Mouse (Mus musculus) kidney, adult 9 months (tissue): ENCODE measurements around the gene Idnk.
"Not testable (repeated sequence)": the region's sequence is repeated elsewhere in the genome, so short reads cannot be mapped to it uniquely, and the experiment has no call there.

Experiments used
- DNase-seq: peaks from one replicate; pipeline ENCODE4 v3.0.0; 2022

Gene Idnk

DNA sequence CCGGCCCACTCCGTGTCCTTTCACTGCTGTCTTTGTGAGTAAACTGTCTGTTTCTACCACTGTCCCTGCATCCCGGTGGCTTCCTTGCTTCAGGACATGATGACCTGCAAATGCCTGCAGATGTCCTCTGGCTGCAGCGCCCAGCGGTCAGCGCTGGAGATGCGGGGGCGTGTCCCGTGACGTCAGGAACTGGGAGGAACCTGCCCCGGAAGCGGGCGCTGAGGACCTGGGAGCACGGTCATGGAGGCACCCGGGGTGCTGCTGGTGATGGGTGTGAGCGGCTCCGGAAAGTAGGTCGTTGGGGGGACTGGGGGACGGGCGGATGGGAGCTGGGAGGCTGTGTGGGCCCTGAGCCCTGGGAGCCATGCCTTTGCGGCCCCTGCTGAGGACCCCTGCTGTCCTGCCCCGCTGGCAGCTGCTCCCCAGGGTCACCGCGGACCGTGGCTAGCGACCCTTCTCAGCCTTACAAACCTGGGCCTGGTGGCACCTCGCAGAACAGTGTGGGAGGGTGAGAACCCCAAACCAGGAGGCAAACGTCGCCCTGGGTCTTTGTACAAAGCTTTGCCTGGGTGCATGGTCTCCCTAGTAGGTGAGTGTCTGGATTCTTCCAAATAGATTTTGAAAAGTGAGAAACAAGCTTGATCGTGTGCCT, at the start of gene Idnk:
Gene Idnk (plus strand): TSS at position 203 of the 652 bp plus-strand sequence.
- DNase-seq = peak; percentile 91

DNA sequence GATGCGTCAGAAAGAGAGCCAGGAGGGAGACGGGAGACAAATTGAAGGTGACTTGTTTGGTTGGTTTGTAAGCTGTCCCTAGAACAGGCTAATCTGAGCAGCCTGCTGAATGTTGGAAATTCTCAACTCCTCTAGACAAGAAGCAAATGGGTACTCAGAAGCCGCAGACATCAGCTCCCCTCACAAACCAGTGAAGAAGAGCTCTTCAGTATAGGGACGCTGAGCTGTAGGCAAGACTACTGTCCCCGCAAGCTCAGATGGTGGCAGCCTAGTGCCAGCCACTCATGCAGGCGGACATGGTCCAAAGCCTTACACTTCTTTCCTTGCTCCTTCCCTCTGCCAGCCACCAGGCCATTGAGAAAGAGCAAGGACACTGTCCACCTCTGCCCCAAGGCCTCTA, 46.1 kb upstream of the Idnk start:
- DNase-seq = no peak

DNA sequence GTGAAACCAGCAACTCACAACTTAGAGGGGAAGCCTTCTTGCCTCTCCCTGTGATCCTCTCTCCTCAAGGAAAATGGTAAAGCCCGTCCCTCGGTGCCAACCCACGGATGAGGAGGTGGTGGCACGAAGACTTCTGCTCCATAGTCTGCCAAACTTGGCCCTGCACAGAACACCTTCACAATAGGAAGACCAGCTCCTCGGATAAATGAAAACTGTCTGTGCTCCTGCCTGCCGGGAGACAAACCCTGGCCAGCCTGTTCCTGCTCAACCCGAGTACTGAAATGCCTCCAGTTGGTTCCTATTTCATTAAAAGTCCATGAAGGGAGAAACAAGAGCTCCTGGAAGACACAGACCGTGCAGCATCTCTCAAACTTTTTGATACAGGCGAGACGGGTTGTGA, 45.3 kb upstream of the Idnk start:
- no peak for DNase-seq

DNA sequence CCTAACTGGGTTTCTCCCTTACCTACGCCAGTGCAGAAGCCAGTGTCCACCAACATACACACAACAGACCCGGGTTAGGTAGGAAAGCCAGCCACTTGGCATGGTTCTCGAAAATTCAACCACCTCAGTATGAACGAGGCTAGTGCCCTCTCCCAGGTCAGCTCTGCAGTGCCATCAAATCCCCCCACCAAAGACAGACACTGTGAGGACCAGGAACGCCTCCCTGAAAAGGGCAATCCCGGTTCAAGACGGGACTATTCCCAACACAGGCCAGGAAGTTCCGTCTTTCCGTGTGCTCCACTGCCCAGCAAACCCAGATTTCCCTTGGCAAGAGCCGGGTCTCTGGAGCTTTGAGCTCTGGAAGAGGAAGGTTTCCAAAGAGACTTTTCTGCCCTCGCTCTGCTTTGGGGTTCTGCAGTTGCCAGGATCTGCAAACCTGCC, 44.8 kb upstream of the Idnk start:
- no peak for DNase-seq

DNA sequence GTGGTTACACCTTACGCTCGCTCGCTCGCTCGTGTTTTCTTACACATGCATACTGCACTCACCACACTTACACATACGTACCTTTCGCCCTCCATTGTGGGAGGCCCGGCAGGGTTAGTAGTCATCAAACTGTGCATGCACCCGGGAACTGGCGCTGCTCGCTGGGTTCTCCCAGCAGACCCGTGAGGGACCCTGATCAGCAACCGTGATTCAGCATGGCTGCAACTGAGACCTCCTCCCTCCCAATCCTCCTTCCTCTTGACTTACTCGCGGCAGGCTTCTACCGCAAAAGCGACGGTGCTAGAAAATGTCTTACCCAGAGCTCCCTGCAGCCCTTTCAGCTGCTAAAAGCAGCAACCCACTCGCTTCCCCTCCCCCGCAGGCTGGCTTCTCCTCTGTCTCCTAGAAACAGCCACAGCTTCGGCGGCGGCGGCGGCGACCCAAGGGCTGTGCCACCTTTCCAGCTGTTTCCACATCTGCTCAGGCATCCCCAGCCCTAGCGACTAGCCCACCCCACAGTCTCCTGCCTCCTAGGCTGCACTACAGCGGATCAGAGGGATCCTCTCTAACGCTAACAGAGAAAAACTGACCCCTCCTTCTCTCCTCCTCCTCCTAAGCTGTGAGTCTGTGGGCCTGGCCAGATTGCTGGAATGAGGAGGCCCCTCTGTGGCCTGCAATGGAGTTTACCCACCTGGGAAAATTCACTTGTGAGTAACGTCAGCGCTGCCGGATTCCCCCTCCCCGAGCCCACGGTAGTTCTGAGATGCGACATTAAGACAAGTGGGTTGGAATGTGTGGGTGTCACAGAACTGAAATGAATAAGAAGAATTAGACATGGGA, 44.2 kb upstream of the Idnk start, which contains the start of gene Klhl3:
Gene Klhl3 (minus strand): TSS at position 532 of the 840 bp plus-strand sequence.
- DNase-seq = peak; percentile 43

DNA sequence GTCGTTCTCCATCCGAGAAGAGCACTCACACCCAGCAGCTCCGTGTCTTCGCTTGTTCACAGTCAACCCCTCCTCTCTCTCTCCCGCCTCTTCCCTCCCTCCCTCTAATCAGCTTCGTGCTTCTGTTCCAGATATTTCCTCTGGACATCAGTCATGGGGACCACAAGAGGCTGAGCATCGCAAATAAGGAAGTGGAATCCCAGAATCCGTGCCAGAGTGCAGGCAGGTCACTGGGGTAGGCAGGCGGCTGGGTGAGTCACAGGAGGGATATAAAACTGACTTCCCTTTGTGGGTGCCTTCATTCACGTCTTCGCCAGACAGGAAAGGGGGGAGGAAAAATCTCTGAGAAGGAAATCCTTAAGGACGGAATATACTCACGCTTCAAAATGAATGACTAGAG, 42.2 kb upstream of the Idnk start:
- DNase-seq = peak; percentile 57

DNA sequence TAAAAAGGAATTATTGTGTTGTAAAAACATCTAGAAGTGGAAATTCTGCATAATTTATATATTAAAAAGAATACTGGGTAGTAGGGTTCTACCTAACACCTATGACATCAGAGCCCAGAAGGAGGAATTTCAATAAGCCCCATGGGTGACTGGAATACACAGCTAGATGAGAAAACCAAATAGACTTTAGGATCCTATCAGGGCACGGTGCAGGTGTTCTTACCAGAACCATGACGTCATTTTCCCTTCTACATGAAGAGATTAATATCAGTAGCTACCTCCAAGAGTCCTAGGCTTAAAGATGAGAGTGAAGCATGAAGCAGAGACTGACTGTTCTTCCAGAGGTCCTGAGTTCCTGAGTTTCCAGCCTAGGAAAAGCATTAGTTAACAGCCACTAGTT, 40.6 kb upstream of the Idnk start:
- no peak for DNase-seq

DNA sequence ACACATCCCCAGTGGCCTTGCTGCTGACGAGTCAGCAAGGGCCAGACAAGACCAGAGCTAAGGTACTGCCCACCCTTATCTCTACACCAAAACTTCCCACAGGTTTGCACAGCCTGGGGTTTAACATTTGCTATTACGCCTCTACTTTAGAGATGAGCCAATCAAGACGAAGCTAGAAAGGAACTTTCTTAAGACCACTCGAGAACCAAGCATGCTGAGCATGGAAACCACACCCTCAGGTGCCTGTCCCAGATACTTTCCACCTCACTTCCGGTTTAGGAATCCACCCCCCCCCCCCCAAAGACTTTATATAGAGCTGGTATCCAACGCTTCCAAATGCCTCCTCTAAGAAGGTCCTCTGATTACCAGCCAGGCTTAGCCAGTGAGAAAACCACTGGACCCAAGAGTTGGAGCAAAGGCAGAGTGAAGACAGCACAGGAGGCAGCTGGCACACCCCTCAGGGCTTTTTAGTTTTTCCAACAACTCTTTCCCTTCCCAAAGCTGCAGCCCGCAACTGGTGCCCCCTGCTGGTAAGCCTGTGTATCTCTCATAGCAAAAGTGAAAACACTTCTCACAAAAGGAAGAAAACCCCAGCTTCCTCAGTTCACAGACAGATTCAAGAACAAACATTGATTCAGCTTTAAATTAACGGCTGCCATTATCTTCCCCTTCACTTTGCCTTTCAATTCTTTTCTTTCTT, 40.0 kb upstream of the Idnk start:
- DNase-seq = peak; percentile 63

DNA sequence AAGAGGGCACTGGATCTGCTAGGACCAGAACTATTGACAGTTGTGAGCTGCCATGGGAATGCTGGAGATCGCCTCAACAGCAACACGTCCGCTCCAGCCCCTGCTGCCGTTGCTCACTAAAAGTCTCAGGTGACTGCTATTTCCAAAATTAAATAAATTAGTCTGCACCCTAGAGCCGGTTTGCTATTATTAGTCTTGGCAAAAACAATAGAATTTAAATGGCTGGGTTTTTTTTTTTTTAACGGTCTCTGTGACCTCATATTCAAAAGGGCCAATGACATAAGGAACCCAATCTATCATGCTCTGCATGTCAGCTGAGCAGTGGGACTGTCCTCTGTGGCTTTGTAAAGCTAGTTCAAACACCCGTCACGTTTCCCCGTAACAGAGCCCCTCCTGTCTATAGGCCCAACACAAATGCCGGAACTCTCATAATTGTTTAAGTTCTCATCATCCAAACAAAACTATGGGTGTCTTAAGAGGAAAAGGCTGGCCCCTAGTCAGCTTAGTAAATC, 34.6 kb upstream of the Idnk start:
- DNase-seq = peak; percentile 62

DNA sequence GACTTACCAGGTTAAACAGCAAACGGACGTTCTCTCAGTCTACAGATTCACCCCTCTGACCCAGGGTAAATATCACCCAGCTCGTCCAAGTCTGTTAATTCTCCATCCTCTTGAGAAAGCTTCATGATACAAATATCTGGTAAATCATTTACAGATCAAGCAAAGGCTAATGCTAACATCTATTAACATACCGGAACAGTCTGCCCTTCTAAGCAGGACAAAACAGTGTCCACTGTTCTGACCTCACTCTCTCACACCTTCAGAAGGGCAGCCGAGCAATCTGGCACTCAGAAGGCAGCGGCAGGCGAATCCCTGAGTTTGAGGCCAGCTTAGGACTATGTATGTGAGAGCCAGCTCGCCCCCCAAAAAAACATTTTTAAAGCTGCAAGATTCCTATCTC, 34.1 kb upstream of the Idnk start:
- peak; percentile 92 for DNase-seq

DNA sequence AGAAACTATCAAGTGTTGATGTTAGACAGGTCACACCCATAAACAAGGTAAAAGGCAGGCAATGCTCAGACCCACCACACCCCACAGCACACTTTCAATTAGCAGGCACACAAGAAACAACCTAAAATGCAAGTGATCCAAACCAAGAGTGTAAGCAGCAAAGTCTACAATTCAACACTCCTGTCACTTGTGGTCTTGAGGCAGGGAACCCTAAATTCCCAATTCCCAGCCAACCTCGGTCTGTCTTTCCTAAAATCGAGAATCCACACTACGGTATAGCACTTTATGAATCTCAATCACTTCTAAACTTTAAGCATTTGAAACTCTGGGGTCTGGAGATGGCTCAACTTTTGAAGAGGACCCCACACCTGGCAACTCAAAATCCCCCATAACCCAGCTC, 33.2 kb upstream of the Idnk start:
- no peak for DNase-seq

DNA sequence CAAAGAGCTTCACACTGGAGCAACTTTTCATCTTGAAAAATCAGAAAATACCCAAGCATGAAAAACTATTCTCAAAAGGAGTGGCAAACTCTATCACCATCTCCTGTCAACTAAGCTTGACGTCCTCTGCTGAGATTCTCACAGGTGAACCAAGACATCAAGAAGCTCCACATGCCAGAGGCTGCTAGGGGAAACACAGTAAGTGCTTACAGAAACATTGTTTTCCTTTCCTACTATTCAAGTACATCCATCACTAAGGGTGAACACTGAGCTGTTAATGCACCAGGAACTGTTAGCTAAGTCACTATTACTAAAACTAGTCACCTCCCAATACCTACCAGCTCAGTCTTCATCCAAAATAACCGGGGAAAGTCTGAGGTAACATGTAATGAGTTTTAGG, 32.5 kb upstream of the Idnk start:
- DNase-seq = no peak

DNA sequence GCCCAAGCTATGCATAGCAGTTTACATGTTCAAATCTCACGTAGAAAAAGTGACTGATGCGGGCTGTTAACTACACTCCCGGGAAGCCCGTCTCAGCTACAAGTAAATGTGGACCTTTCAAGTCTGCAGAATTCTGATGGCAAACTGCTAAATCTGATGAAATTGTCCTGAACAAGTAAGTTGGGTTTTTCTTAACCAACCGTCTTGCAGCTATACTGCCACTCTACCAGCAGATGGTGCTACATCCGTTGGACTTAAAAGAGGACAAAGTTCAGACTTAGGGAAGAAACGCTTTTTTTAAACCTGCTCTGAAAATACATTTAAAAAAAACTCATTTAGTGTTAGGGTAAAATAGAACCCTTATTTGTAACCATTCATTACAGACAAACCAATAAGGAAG, 31.3 kb upstream of the Idnk start:
- DNase-seq = peak; percentile 81

DNA sequence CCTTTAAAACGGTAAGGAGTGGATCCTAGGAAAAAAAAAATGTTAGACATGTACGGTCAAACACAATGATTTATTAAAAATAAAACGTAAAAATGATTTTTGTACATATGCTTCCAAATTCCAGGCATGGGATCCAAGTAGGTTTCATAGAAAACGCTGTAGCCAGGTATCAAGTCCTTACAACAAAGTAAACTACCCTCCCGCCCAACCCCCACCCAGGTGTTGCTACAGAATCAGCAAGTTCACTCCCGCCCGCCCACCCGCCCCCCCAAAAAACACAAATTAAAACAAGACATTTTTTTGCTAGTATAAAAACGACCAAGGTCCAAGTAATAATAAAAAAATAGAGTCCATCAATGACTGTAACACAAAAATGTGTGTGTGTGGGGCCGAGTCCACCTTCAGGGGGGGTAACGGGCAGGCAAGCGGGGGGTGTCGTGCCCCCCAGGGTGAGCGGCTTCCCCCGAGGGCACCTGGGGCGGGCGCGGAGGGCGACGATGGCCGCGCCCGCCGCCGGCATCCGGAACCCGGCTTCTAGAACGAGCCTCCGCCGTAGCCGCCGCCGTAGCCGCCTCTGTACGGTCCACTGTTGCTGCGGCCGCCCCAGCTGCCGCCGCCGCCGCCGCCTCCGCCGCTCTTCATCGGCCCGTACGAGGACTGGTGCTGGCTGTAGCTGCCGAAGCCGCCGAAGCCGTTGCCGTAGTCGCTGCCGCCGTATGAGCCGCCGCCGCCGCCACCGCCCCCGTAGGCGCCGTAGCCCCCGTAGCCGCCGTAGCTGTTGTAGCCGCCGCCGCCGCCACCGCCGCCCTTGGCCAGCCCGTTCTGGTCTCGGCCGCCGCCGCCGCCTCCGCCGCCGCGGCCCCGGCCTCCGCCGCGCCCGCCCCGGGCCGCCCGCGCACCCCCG, 30.3 kb upstream of the Idnk start:
- DNase-seq = no peak

DNA sequence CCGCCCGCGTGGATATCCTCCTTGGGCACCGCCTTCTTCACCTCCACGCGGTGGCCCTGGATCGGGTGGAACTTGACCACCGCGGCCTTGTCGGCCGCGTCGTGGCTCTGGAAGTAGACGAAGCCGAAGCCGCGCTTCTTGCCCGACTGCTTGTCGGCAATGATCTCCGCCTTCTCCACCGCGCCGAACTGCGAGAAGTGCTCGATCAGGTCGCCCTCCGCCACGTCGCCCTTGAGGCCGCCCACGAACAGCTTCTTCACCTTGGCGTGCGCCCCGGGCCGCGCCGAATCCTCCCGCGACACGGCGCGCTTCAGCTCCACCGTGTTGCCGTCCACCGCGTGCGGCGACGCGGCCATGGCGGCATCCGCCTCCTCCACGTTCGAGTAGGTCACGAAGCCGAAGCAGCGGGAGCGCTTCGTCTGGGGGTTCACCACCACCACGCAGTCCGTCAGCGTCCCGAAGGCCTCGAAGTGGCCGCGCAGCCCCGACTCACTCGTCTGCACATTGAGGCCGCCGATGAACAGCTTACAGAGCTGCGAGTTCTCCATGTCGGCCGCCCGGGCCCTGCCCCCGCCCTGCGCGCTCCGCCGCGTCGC, 29.6 kb upstream of the Idnk start:
- DNase-seq = peak; percentile 66

DNA sequence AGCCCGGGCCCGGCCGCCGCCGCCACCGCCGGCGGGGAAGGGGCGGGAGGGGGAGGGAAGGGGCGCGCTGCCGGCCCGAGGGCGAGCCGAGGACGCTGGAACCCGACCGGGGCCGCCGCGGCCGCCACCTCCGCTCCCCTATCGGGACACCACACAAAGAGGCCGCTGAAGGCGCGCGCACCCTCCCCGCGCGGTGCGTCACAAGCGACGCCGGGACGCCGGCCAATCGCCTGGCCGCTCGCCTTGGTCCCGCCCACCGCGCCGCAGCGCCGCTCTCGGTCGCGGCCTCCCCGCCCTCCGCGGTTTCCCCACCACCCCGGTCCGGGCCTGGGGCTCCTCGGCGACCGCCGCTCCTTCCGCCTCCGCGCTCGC, 29.1 kb upstream of the Idnk start, which contains the start of gene Hnrnpa0:
Gene Hnrnpa0 (minus strand): TSS at position 161 of the 372 bp plus-strand sequence.
- peak; percentile 93 for DNase-seq

DNA sequence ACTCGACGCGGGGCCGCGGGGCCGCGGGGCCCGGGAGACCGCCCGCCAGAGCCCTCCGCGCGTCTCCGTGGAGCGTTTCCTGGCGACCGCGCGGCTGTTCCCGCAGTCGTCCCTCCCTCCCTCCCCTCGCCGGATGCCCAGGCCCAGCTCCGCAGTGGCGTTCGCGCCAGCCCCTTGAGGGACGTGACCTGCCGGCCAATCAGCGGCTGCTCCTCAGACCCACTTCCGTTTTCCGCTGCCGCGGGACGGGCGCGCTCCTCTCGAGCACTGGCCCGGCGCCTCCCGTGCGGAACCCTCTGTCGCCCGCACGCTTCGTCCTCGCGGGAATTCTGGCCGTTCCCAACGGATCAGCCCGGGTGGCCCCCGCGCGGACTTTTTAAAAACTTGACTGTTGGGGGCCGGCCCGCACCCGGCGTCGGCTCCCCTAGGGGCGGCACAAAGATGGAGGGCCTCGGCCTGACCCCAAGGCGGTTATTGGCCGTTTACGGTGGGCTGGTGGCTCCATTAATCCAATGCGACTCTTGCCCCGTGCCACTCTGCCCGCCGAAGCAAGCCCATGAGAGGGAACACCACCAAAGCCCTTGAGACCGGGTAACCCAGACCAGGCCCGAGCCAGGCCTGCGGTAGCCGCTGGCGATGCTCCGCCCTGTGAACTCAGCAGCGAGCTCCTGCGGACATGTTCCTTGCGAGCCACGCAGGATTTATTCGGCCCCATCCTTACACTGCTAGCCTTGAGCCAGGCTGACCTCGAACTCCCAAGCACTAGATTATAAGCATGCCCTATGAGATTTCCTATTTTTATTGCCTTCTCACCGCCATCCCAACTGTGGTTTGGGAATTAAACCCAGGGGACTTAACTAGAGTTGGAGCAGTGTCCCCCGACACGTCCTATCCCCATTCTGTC, 28.4 kb upstream of the Idnk start:
- DNase-seq = peak; percentile 96

DNA sequence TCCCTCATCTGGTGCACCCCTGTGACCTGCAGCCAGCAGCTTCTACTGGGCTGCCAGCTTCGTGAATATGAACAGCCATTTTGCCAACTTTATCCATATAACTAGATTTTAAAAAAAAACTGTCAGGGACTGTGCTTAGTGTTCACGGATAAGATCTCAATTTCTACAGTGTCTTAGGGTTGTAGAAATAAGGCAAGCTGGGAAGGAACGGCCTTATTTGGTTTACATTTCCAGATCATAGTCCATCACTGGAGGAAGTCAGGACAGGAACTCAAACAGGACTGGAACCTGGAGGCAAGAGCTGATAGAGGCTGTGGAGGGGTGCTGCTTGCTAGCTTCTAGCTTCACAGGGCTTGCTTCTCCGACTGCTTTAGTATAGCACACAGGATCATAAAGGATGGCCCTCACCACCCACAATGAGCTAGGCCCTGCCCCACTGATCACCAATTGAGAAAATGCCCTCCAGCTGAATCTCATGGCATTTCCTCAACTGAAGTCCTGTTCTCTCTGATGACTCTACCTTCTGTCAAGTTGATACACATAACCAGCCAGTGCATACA, 27.7 kb upstream of the Idnk start:
- no peak for DNase-seq

DNA sequence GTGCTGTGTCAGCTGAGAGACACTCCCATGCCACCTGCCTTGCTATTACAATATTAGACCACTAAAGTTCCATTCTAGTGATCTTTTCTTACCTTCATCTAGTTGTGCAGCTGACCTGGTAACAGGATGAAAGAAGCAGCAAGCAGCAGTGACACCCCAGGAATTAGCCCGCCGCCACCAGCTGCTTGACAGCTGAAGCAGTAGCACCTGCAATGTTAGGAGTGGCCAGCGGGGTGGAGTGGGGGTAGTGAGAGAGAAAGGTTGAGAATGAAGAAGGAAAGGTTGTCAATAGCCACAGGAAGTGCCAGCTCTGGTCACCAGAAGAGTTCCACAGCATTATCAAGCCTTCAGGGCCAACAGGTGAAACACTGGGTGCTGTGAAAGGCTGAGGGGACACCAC, 25.8 kb upstream of the Idnk start:
- DNase-seq = no peak

DNA sequence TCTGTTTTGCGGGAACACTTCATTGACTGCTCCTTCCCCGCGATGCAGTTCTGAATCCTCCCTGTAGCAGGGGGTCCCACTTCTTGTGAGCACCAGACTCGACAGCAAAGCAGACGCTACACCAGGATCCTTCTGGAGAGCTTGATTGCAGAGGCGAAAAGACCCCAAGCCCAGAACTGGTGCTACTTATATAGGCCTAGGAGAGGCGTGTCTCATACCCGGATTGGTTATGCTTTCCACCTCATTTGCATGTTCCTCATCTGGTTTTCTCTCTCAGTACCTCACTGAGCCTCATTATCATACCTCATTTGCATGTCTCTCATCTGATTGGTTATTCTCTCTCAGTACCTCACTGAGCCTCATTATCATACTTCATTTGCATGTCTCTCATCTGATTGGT, 10.8 kb upstream of the Idnk start:
- not testable (repeated sequence) for DNase-seq

DNA sequence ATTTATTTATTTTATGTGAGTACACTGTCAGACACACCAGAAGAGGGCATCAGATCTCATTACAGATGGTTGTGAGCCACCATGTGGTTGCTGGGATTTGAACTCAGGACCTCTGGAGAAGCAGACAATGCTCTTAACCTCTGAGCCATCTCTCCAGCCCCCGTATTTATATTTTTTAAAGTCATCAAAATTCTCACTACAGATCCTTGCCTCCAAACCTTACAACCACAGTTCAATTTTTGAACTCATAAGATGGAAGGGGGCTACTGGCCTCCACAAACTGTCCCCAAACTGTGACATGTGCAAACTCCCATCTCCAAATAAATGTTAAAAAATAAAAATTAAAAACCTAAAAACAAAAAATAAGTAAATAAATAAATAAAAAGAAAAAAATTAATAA, 9.7 kb upstream of the Idnk start:
- no peak for DNase-seq
